Mouse (Mus musculus) erythroblast, embryonic 14.5 days (primary cell): Measurements from ENCODE around the gene Catsperg1. TPM values are rescaled to one million over a fixed set of nuclear protein-coding genes. Genes with fewer than 3 reads are reported as not detected.
A peak's percentile ranks its signal among the peaks of the same experiment; 100 is the strongest.

Experiments used
- H3K27me3 ChIP-seq: 2 replicates; pipeline ENCODE4 v1.6.1; 2012; ENCODE audit warnings: inconsistent platforms; ENCODE audit not compliant: control insufficient read depth
- H3K36me3 ChIP-seq: 2 replicates; pipeline ENCODE4 v1.6.1; 2012; ENCODE audit warnings: mild to moderate bottlenecking, inconsistent platforms; ENCODE audit not compliant: control insufficient read depth
- H3K4me1 ChIP-seq: 2 replicates; pipeline ENCODE4 v1.6.1; 2012; ENCODE audit warnings: inconsistent platforms; ENCODE audit not compliant: control insufficient read depth
- H3K4me3 ChIP-seq: replicated peaks from 2 replicates; pipeline ENCODE3; 2012; ENCODE audit warnings: moderate library complexity, mild to moderate bottlenecking, inconsistent platforms
- H3K9me3 ChIP-seq: 2 replicates; pipeline ENCODE4 v1.6.1; 2012; ENCODE audit warnings: low read length, inconsistent platforms, mixed read lengths; ENCODE audit not compliant: control insufficient read depth
- GATA1 ChIP-seq: IDR thresholded peaks from 2 replicates; pipeline ENCODE4 v1.6.1; 2012; ENCODE audit warnings: low read length, inconsistent platforms, mixed read lengths
- TAL1 ChIP-seq: IDR thresholded peaks from 3 replicates; pipeline ENCODE4 v1.6.1; 2012; ENCODE audit warnings: low read length, inconsistent platforms, mixed read lengths
- polyA plus RNA-seq: library from polyadenylated mRNA; stranded (reverse); fragments of >175 nt; gene quantifications from 2 replicates; pipeline ENCODE4 v1.2.3, GENCODE M21; 2012

The Catsperg1 gene
- polyA plus RNA-seq, 1 experiment = not detected

GRCm38 (mm10) chr7:29168121-29168695 lies 45.6 kb downstream of the Catsperg1 start:
- no peak overlapping the region for H3K4me3 ChIP-seq
- no peak for TF ChIP-seq GATA1
- no peak for TF ChIP-seq TAL1
- peaks cover 71% of the 10 kb centered on the region for H3K27me3 ChIP-seq
- peaks cover 8% of the 10 kb centered on the region; the same call in 1 of the 2 replicates for H3K9me3 ChIP-seq
- H3K36me3 ChIP-seq = peaks cover 12% of the 10 kb centered on the region
- H3K4me1 ChIP-seq = peaks cover 34% of the 10 kb centered on the region

GRCm38 (mm10) chr7:29167656-29168055 lies 46.2 kb downstream of the Catsperg1 start:
- Histone ChIP-seq H3K9me3 (peaks cover 6% of the 10 kb centered on the region; the same call in 1 of the 2 replicates), H3K4me1 (peaks cover 37% of the 10 kb centered on the region), H3K4me3 (no peak overlapping the region), H3K36me3 (peaks cover 6% of the 10 kb centered on the region), H3K27me3 (peaks cover 65% of the 10 kb centered on the region)
- TF ChIP-seq TAL1 (no peak), GATA1 (no peak)

GRCm38 (mm10) chr7:29162750-29163525 lies 50.9 kb downstream of the Catsperg1 start:
- Histone ChIP-seq H3K4me1 (peaks cover 6% of the 10 kb centered on the region), H3K4me3 (no peak overlapping the region), H3K9me3 (no peaks in the 10 kb centered on the region), H3K27me3 (peaks cover 39% of the 10 kb centered on the region), H3K36me3 (no peaks in the 10 kb centered on the region)
- TF ChIP-seq GATA1 = no peak
- TF ChIP-seq TAL1 = no peak

GRCm38 (mm10) chr7:29162294-29162693 lies 51.5 kb downstream of the Catsperg1 start:
- TF ChIP-seq GATA1 (no peak), TAL1 (no peak)
- Histone ChIP-seq H3K4me3 (no peak overlapping the region), H3K9me3 (no peaks in the 10 kb centered on the region), H3K36me3 (no peaks in the 10 kb centered on the region), H3K4me1 (peaks cover 6% of the 10 kb centered on the region), H3K27me3 (peaks cover 36% of the 10 kb centered on the region)

GRCm38 (mm10) chr7:29158264-29158663 lies 55.6 kb downstream of the Catsperg1 start:
- Histone ChIP-seq H3K27me3 (peaks cover 24% of the 10 kb centered on the region), H3K4me1 (peaks cover 24% of the 10 kb centered on the region), H3K36me3 (peaks cover 3% of the 10 kb centered on the region; the same call in 1 of the 2 replicates)

GRCm38 (mm10) chr7:29155838-29156782 lies 57.7 kb downstream of the Catsperg1 start, which contains the start of gene Fam98c:
Gene Fam98c, minus strand, starts transcription at chr7:29156234.
- Histone ChIP-seq H3K4me3 (peak within 1 kb of the TSS; percentile 75), H3K4me1 (peaks cover 18% of the 10 kb centered on the region), H3K9me3 (peaks cover 6% of the 10 kb centered on the region), H3K36me3 (peaks cover 3% of the 10 kb centered on the region; the same call in 1 of the 2 replicates), H3K27me3 (peaks cover 19% of the 10 kb centered on the region)
- no peak for TF ChIP-seq GATA1
- TF ChIP-seq TAL1 = no peak

More at GRCm38 (mm10) chr7:29158264-29158663, 55.6 kb downstream of the Catsperg1 start:
- Histone ChIP-seq H3K4me3 (no peak overlapping the region), H3K9me3 (peaks cover 6% of the 10 kb centered on the region)
- TF ChIP-seq TAL1 (no peak), GATA1 (no peak)

- peak overlapping the region; percentile 75 for H3K4me3 ChIP-seq
- peaks cover 3% of the 10 kb centered on the region; the same call in 1 of the 2 replicates for H3K36me3 ChIP-seq
- TF ChIP-seq TAL1 (no peak), GATA1 (no peak)
- H3K4me1 ChIP-seq = peaks cover 18% of the 10 kb centered on the region
- H3K9me3 ChIP-seq = peaks cover 6% of the 10 kb centered on the region
- H3K27me3 ChIP-seq = peaks cover 19% of the 10 kb centered on the region
These were observed 58.5 kb downstream of the Catsperg1 start for GRCm38 (mm10) chr7:29155196-29155837.

- Histone ChIP-seq H3K36me3 (peaks cover 3% of the 10 kb centered on the region; the same call in 1 of the 2 replicates), H3K4me1 (peaks cover 18% of the 10 kb centered on the region), H3K27me3 (peaks cover 16% of the 10 kb centered on the region), H3K9me3 (peaks cover 6% of the 10 kb centered on the region), H3K4me3 (no peak overlapping the region)
- TF ChIP-seq TAL1 (no peak), GATA1 (no peak)
These were observed 59.7 kb downstream of the Catsperg1 start for GRCm38 (mm10) chr7:29154018-29154720.
